Mouse (Mus musculus) neural tube, embryonic 15.5 days (tissue): ENCODE measurements at regions not wholly inside any gene's neighbourhood (a gene's known extent, or its start where the extent isn't known, plus 50 kb on each side); places are given as distances from the start of the nearest gene placed in this dataset.
A peak's percentile ranks its signal among the peaks of the same experiment; 100 is the strongest.

ENCODE experiments used
- ATAC-seq: fragments of 200-750 bp; cut with Nextera tagmentation; 2 replicates; pipeline ENCODE4 v1.8.0; 2017; ENCODE audit warnings: mild to moderate bottlenecking, moderate TSS enrichment, moderate library complexity; ENCODE audit not compliant: low FRiP score
- H3K27ac ChIP-seq: fragments of 300-500 bp; sonication (generic); replicated peaks from 2 replicates; pipeline ENCODE4 v1.5.1; 2015; ENCODE audit warnings: mild to moderate bottlenecking, inconsistent platforms
- H3K27me3 ChIP-seq: fragments of 300-500 bp; sonication (generic); replicated peaks from 2 replicates; pipeline ENCODE4 v1.6.1; 2015; ENCODE audit warnings: inconsistent platforms
- H3K36me3 ChIP-seq: fragments of 300-500 bp; sonication (generic); 2 replicates; pipeline ENCODE4 v1.6.1; 2015; ENCODE audit warnings: inconsistent platforms
- H3K4me1 ChIP-seq: fragments of 300-500 bp; sonication (generic); 2 replicates; pipeline ENCODE4 v1.6.1; 2015; ENCODE audit warnings: inconsistent platforms
- H3K4me2 ChIP-seq: fragments of 300-500 bp; sonication (generic); 2 replicates; pipeline ENCODE4 v1.6.1; 2015; ENCODE audit warnings: inconsistent platforms, mild to moderate bottlenecking, moderate library complexity
- H3K4me3 ChIP-seq: fragments of 300-500 bp; sonication (generic); replicated peaks from 2 replicates; pipeline ENCODE4 v1.5.1; 2015; ENCODE audit warnings: mild to moderate bottlenecking, inconsistent platforms
- H3K9ac ChIP-seq: fragments of 300-500 bp; sonication (generic); replicated peaks from 2 replicates; pipeline ENCODE4 v1.6.1; 2015; ENCODE audit warnings: mild to moderate bottlenecking, inconsistent platforms
- H3K9me3 ChIP-seq: fragments of 300-500 bp; sonication (generic); replicated peaks from 2 replicates; pipeline ENCODE4 v1.6.1; 2016; ENCODE audit warnings: inconsistent platforms
- WGBS: fragments of 180-500 bp; shearing (Covaris S2); methylation state at CpG from one replicate; pipeline ENCODE4 v1.1.7; 2015; ENCODE audit warnings: mixed read lengths; 5-methylcytosine and 5-hydroxymethylcytosine counted together

GRCm38 (mm10) chr11:25233360-25233890 is 977.1 kb downstream of the 5730522E02Rik start:
- Histone ChIP-seq H3K4me2 (no peak overlapping the region), H3K27ac (no peak overlapping the region), H3K36me3 (no peaks in the 10 kb centered on the region), H3K4me1 (peaks cover 4% of the 10 kb centered on the region; the same call in 1 of the 2 replicates), H3K9ac (no peak overlapping the region), H3K4me3 (no peak overlapping the region), H3K9me3 (no peaks in the 10 kb centered on the region), H3K27me3 (no peaks in the 10 kb centered on the region)
- WGBS = 30% methylated on average over 4 of the region's 4 CpGs
- peak; percentile 47; the same call in 1 of the 2 replicates for ATAC-seq
